Mouse (Mus musculus) small intestine, adult 2 months (tissue): ENCODE data around the gene Dst. TPM values are rescaled to one million over a fixed set of nuclear protein-coding genes. Genes with fewer than 3 reads are reported as not detected.

Source experiments
- H3K27ac ChIP-seq: fragments of 200-500 bp; 2 replicates; pipeline ENCODE4 v1.5.1; 2012; ENCODE audit warnings: low read depth, low read length, control low read depth, inconsistent platforms; ENCODE audit not compliant: insufficient read depth
- H3K27me3 ChIP-seq: fragments of 200-500 bp; 2 replicates; pipeline ENCODE4 v1.6.1; 2012; ENCODE audit warnings: mild to moderate bottlenecking, moderate library complexity, low read length, inconsistent platforms; ENCODE audit not compliant: control insufficient read depth, insufficient read depth
- H3K36me3 ChIP-seq: fragments of 200-500 bp; 2 replicates; pipeline ENCODE4 v1.6.1; 2012; ENCODE audit warnings: mild to moderate bottlenecking, low read length, control low read depth, inconsistent platforms; ENCODE audit not compliant: control insufficient read depth, insufficient read depth
- H3K4me1 ChIP-seq: fragments of 200-500 bp; 2 replicates; pipeline ENCODE4 v1.6.1; 2012; ENCODE audit warnings: low read length, inconsistent platforms, mixed read lengths; ENCODE audit not compliant: control insufficient read depth, insufficient read depth, insufficient read length
- H3K4me3 ChIP-seq: fragments of 200-500 bp; 2 replicates; pipeline ENCODE4 v1.5.1; 2012; ENCODE audit warnings: low read depth, mild to moderate bottlenecking, control low read depth, inconsistent platforms, low read length, moderate library complexity
- CTCF ChIP-seq: fragments of 200-500 bp; IDR thresholded peaks from 2 replicates; pipeline ENCODE4 v1.5.1; 2012; ENCODE audit warnings: low read depth, mild to moderate bottlenecking, control low read depth, inconsistent platforms, low read length, moderate library complexity, mixed read lengths; ENCODE audit not compliant: insufficient replicate concordance, insufficient read length; ENCODE audit errors: extremely low read depth
- POLR2A ChIP-seq: fragments of 200-500 bp; IDR thresholded peaks from 2 replicates; pipeline ENCODE4 v1.6.1; 2012; ENCODE audit warnings: low read depth, mild to moderate bottlenecking, control low read depth, inconsistent platforms, low read length, moderate library complexity
- WGBS: fragments of 180-500 bp; shearing (Covaris S2); methylation state at CpG from one replicate; pipeline ENCODE4 v1.1.7; 2018; 5-methylcytosine and 5-hydroxymethylcytosine counted together
- polyA plus RNA-seq: library from polyadenylated mRNA; depleted of rRNA; stranded (reverse); fragments of >200 nt; gene quantifications from 2 replicates; pipeline ENCODE4 v1.2.3, GENCODE M21; 2012

Dst gene
- polyA plus RNA-seq, 1 experiment, result 31.9 TPM

GRCm38 (mm10) chr1:33977832-33978231, 69.8 kb downstream of the Dst start:
- H3K27ac ChIP-seq, result no peak overlapping the region
- no peaks in the 10 kb centered on the region for H3K4me1 ChIP-seq
- H3K36me3 ChIP-seq, result no peaks in the 10 kb centered on the region
- H3K4me3 ChIP-seq, result no peak overlapping the region
- H3K27me3 ChIP-seq, result no peaks in the 10 kb centered on the region
- TF ChIP-seq POLR2A (no peak), CTCF (no peak)
- 82% methylated on average over 6 of the region's 6 CpGs for WGBS

- Histone ChIP-seq H3K27ac (no peak overlapping the region), H3K27me3 (no peaks in the 10 kb centered on the region), H3K4me1 (no peaks in the 10 kb centered on the region), H3K4me3 (no peak overlapping the region), H3K36me3 (no peaks in the 10 kb centered on the region)
- TF ChIP-seq POLR2A (no peak), CTCF (no peak)
- 85% methylated on average over 12 of the region's 12 CpGs for WGBS
Measured at GRCm38 (mm10) chr1:33980420-33980819, 72.4 kb downstream of the Dst start.

DNA sequence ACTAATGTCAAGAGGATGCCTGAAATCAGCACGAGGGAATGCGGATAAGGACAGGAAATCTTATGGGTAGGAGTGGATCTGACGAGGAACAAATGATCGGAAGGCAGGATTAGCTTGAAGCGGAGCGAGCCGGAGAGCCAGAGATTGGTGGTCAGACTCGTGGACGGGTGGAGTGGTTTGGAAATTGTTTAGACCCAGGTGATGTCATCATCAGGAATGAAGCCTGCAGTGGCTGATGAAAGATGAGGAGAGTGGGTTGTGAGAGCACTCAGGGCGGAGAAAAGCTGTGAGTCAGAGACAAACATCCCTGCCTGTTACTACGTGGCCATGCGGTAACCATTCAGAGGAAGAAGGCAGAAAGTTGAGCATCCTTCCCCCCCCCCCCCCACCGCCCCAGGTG, 81.6 kb downstream of the Dst start:
- no peak overlapping the region for H3K27ac ChIP-seq
- 82% methylated on average over 13 of the region's 13 CpGs for WGBS
- H3K36me3 ChIP-seq, result no peaks in the 10 kb centered on the region
- H3K27me3 ChIP-seq, result no peaks in the 10 kb centered on the region
- H3K4me3 ChIP-seq, result no peak overlapping the region
- no peak for TF ChIP-seq POLR2A
- H3K4me1 ChIP-seq, result no peaks in the 10 kb centered on the region

- TF ChIP-seq CTCF (no peak), POLR2A (no peak)
- WGBS, result 86% methylated on average over 6 of the region's 6 CpGs
- H3K27ac ChIP-seq, result no peak overlapping the region
- no peak overlapping the region for H3K4me3 ChIP-seq
- H3K27me3 ChIP-seq, result no peaks in the 10 kb centered on the region
- no peaks in the 10 kb centered on the region for H3K36me3 ChIP-seq
- H3K4me1 ChIP-seq, result no peaks in the 10 kb centered on the region
Measured at GRCm38 (mm10) chr1:33991067-33991466, 83.0 kb downstream of the Dst start.

- no peaks in the 10 kb centered on the region for H3K4me1 ChIP-seq
- WGBS, result 64% methylated on average over 11 of the region's 11 CpGs
- H3K36me3 ChIP-seq, result no peaks in the 10 kb centered on the region
- no peak for TF ChIP-seq CTCF
- no peak for TF ChIP-seq POLR2A
- no peaks in the 10 kb centered on the region for H3K27me3 ChIP-seq
- H3K27ac ChIP-seq, result no peak overlapping the region
- no peak overlapping the region for H3K4me3 ChIP-seq
Measured at GRCm38 (mm10) chr1:33992810-33993209, 84.8 kb downstream of the Dst start.

GRCm38 (mm10) chr1:33994201-33994600, 86.2 kb downstream of the Dst start:
- no peaks in the 10 kb centered on the region for H3K27me3 ChIP-seq
- H3K4me3 ChIP-seq, result no peak overlapping the region
- TF ChIP-seq CTCF (no peak), POLR2A (no peak)
- H3K36me3 ChIP-seq, result no peaks in the 10 kb centered on the region
- H3K4me1 ChIP-seq, result no peaks in the 10 kb centered on the region
- 59% methylated on average over 9 of the region's 9 CpGs for WGBS
- H3K27ac ChIP-seq, result no peak overlapping the region

DNA sequence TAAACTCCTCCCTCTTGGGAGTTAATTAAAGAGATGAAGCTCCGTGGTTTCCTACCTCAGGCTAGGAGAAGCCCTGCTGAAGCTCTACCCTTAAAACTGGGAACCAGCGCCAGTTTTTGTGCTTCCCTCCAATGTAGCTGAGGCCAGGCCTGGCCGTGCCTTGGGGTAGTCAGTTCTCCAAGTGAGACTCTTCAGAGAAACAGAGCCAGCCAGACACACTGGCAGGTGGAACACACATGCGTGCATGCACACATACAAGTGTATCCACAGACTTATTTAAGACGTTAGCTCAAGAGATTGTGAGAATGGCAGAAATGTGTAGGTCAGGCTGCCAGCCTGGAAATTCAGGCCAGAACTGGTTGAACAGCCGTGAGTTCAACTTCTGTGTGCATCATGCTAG, 87.4 kb downstream of the Dst start:
- TF ChIP-seq CTCF (no peak), POLR2A (no peak)
- H3K4me3 ChIP-seq, result no peak overlapping the region
- no peaks in the 10 kb centered on the region for H3K36me3 ChIP-seq
- no peaks in the 10 kb centered on the region for H3K27me3 ChIP-seq
- no peaks in the 10 kb centered on the region for H3K4me1 ChIP-seq
- 83% methylated on average over 6 of the region's 6 CpGs for WGBS
- no peak overlapping the region for H3K27ac ChIP-seq
